Mouse (Mus musculus): ENCODE data around the gene Csrnp3.

DNA sequence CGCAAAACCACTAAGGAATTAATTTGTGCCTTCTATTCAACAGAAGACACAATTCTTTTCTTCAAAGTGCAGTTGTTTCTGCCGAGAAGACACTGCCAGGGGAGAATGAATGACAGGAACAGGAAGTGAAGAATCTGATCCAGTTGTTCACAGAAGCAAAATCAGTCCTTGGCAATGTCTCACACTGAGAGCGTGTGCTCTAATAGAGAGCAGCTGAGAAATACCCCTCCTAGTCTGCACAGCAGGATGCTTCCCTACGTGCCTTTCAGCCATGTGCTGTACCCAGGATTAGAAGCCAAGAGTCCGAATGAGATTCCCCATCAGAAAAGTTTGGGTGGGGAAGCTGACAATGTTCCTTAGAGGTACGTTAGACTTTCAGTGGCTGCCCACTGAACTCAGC, 223.9 kb downstream of the Csrnp3 start:
- TF ChIP-seq CTCF (IDR thresholded peaks at IDR 0.05; ENCODE audit: low read depth): no peak
- no peak for TF ChIP-seq EP300 (IDR thresholded peaks at IDR 0.05; ENCODE audit: low read depth)

All from liver, postnatal 0 days (tissue).